Mouse (Mus musculus) lung, postnatal 0 days (tissue): ENCODE measurements around the gene Kansl1. TPM values are rescaled to one million over a fixed set of nuclear protein-coding genes. Genes with fewer than 3 reads are reported as not detected.

Source experiments
- ATAC-seq: fragments of 200-750 bp; cut with Nextera tagmentation; 2 replicates; pipeline ENCODE4 v1.8.0; 2017; ENCODE audit warnings: moderate library complexity
- DNase-seq: peaks from one replicate; pipeline ENCODE4 v3.0.0-alpha.2; 2016; ENCODE audit warnings: low spot score
- H3K27ac ChIP-seq: fragments of 300-500 bp; sonication (generic); 2 replicates; pipeline ENCODE4 v1.5.1; 2014; ENCODE audit warnings: antibody characterized with exemption, mild to moderate bottlenecking, low read length, mixed read lengths
- H3K27me3 ChIP-seq: fragments of 300-500 bp; sonication (generic); replicated peaks from 2 replicates; pipeline ENCODE4 v1.6.1; 2014; ENCODE audit warnings: low read length, mixed read lengths; ENCODE audit not compliant: insufficient read depth
- H3K36me3 ChIP-seq: fragments of 300-500 bp; sonication (generic); 2 replicates; pipeline ENCODE4 v1.6.1; 2014; ENCODE audit warnings: low read length, mixed read lengths; ENCODE audit not compliant: insufficient read depth
- H3K4me1 ChIP-seq: fragments of 300-500 bp; sonication (generic); 2 replicates; pipeline ENCODE4 v1.6.1; 2014; ENCODE audit warnings: antibody characterized with exemption, low read depth, low read length, mixed read lengths; ENCODE audit not compliant: insufficient read depth
- H3K4me2 ChIP-seq: fragments of 300-500 bp; sonication (generic); replicated peaks from 2 replicates; pipeline ENCODE4 v1.6.1; 2014; ENCODE audit warnings: low read depth, mild to moderate bottlenecking, low read length, moderate library complexity, mixed read lengths
- H3K4me3 ChIP-seq: fragments of 300-500 bp; sonication (generic); 2 replicates; pipeline ENCODE4 v1.5.1; 2014; ENCODE audit warnings: low read depth, low read length
- H3K9ac ChIP-seq: fragments of 300-500 bp; sonication (generic); replicated peaks from 2 replicates; pipeline ENCODE4 v1.6.1; 2014; ENCODE audit warnings: low read depth, mild to moderate bottlenecking
- H3K9me3 ChIP-seq: fragments of 300-500 bp; sonication (generic); 2 replicates; pipeline ENCODE4 v1.6.1; 2016; ENCODE audit warnings: low read length, mixed read lengths
- CTCF ChIP-seq: IDR thresholded peaks from 2 replicates; pipeline ENCODE4 v1.5.1; 2016; ENCODE audit warnings: antibody characterized with exemption, mild to moderate bottlenecking
- EP300 ChIP-seq: IDR thresholded peaks from 2 replicates; pipeline ENCODE4 v1.6.1; 2016; ENCODE audit warnings: antibody characterized with exemption, mild to moderate bottlenecking, control low read depth
- WGBS: fragments of 180-500 bp; shearing (Covaris S2); extraction: QIAGEN DNeasy Blood & Tissue Kit; methylation state at CpG from one replicate; pipeline ENCODE4 v1.1.7; 2014; 5-methylcytosine and 5-hydroxymethylcytosine counted together
- polyA plus RNA-seq: library from polyadenylated mRNA; unstranded; fragments of >200 nt; fragmentation: Nextera tagmentation; extraction: Ambion mirVana; gene quantifications from 2 replicates; pipeline ENCODE4 v1.2.1, GENCODE M21; 2015

Kansl1 gene
- 11.0 and 12.8 TPM in 2 replicates for polyA plus RNA-seq

DNA sequence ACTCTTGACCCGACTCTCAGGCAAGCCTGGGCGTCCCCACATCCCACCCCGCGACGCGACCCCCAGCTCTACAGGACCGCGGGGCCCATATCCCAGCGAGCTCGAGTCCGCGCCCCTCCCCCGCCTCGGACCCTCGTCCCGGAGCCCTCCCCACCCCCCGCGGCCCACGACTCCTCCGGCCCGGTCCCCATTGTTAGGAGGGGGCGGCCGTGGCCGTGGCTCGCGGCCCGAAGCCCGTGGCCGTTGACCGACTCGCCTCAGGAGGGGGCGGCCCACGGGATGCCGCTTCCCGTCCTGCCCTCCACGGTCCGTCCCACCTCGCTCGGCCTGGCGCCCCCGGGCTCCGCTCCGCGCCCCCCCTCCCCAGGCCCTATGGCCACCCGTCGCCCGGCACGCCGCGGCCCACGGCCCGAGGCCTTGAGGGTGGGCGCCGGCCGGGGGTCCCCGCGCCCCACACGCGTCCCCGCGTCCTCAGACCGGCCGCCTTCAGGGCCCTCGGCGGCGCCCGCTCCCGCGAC is at the start of gene Kansl1:
Kansl1 (minus strand) TSS at position 111 of the 518 bp plus-strand sequence.
- Histone ChIP-seq H3K36me3 (no peaks in the 10 kb centered on the region), H3K27ac (peak within 1 kb of the TSS; percentile 47), H3K4me3 (peak within 1 kb of the TSS; percentile 98), H3K27me3 (no peaks in the 10 kb centered on the region), H3K4me1 (no peaks in the 10 kb centered on the region), H3K4me2 (peak within 1 kb of the TSS; percentile 92), H3K9me3 (no peaks in the 10 kb centered on the region), H3K9ac (peak within 1 kb of the TSS; percentile 94)
- ATAC-seq: peak; percentile 85
- no peak for TF ChIP-seq CTCF
- no peak for TF ChIP-seq EP300
- DNase-seq: peak; percentile 45
- 5% methylated on average over 42 of the region's 69 CpGs for WGBS

- WGBS: 85% methylated on average over 4 of the region's 4 CpGs
- H3K27ac ChIP-seq: no peak overlapping the region
- no peaks in the 10 kb centered on the region for H3K9me3 ChIP-seq
- H3K27me3 ChIP-seq: no peaks in the 10 kb centered on the region
- peaks cover 44% of the 10 kb centered on the region for H3K36me3 ChIP-seq
- no peak overlapping the region for H3K9ac ChIP-seq
- ATAC-seq (no peak), DNase-seq (no peak)
- H3K4me3 ChIP-seq: no peak overlapping the region
- H3K4me2 ChIP-seq: no peak overlapping the region
- no peaks in the 10 kb centered on the region for H3K4me1 ChIP-seq
- TF ChIP-seq EP300 (no peak), CTCF (no peak)
Observed at GRCm38 (mm10) chr11:104512436-104512835, 43.8 kb upstream of the Kansl1 start.

DNA sequence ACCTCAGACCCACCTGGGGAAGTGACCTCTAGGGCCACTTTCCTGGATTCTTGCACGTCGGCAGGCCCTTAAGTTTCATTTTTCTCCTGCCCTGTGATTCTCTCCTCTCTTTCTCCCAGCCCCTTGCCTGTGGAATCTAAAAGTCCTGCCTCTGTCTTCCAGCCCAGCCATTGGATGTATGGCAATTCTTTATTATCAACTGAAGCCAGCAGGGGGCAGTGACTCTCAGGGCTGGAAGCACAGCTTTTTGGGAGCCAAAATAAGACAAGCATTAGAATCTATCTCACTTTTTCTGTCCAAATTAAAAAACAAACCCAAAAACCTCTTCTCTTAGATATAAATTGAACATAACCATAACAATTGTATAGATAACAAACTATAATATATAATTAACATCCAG is 41.9 kb upstream of the Kansl1 start:
- Histone ChIP-seq H3K9me3 (no peaks in the 10 kb centered on the region), H3K9ac (no peak overlapping the region), H3K4me2 (no peak overlapping the region), H3K4me1 (no peaks in the 10 kb centered on the region), H3K27ac (no peak overlapping the region), H3K4me3 (no peak overlapping the region), H3K36me3 (peaks cover 42% of the 10 kb centered on the region), H3K27me3 (no peaks in the 10 kb centered on the region)
- peak; percentile 73 for TF ChIP-seq CTCF
- TF ChIP-seq EP300: no peak
- ATAC-seq: no peak
- WGBS: 83% methylated on average over 2 of the region's 2 CpGs
- DNase-seq: peak; percentile 57

DNA sequence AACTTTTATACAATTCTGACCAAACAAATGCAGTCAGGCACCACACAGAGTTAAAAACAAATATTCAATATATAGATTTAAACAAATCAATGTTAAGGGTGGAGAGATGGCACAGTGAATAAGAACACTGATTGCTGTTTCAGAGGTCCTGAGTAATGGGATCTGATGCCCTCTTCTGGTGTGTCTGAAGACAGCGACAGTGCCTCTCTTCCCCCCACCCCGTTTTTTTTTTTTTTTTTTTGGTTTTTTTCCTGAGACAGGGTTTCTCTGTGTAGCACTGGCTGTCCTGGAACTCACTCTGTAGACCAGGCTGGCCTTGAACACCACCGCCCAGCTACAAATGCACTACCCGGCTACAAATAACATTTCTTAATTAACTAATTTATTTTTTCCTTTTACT is 39.8 kb upstream of the Kansl1 start:
- DNase-seq: no peak
- Histone ChIP-seq H3K4me1 (no peaks in the 10 kb centered on the region), H3K36me3 (peaks cover 43% of the 10 kb centered on the region), H3K4me3 (no peak overlapping the region), H3K27me3 (no peaks in the 10 kb centered on the region), H3K9me3 (no peaks in the 10 kb centered on the region), H3K4me2 (no peak overlapping the region), H3K9ac (no peak overlapping the region), H3K27ac (no peak overlapping the region)
- ATAC-seq: no peak
- TF ChIP-seq CTCF: no peak
- TF ChIP-seq EP300: no peak
- 80% methylated on average over 4 of the region's 4 CpGs for WGBS

GRCm38 (mm10) chr11:104488292-104488691 is 19.6 kb upstream of the Kansl1 start:
- ATAC-seq: no peak
- Histone ChIP-seq H3K9me3 (no peaks in the 10 kb centered on the region), H3K4me1 (no peaks in the 10 kb centered on the region), H3K27ac (no peak overlapping the region), H3K4me2 (no peak overlapping the region), H3K4me3 (no peak overlapping the region), H3K27me3 (no peaks in the 10 kb centered on the region), H3K36me3 (no peaks in the 10 kb centered on the region), H3K9ac (no peak overlapping the region)
- WGBS: 80% methylated on average over 3 of the region's 3 CpGs
- no peak for DNase-seq
- TF ChIP-seq CTCF (no peak), EP300 (no peak)

GRCm38 (mm10) chr11:104481971-104482370 is 13.3 kb upstream of the Kansl1 start:
- no peaks in the 10 kb centered on the region for H3K9me3 ChIP-seq
- no peak for DNase-seq
- no peak overlapping the region for H3K9ac ChIP-seq
- H3K4me1 ChIP-seq: no peaks in the 10 kb centered on the region
- H3K36me3 ChIP-seq: no peaks in the 10 kb centered on the region
- no peak overlapping the region for H3K4me3 ChIP-seq
- TF ChIP-seq EP300: no peak
- no peak for TF ChIP-seq CTCF
- WGBS: 88% methylated on average over 8 of the region's 8 CpGs
- H3K4me2 ChIP-seq: no peak overlapping the region
- ATAC-seq: no peak
- H3K27ac ChIP-seq: no peak overlapping the region
- H3K27me3 ChIP-seq: no peaks in the 10 kb centered on the region

DNA sequence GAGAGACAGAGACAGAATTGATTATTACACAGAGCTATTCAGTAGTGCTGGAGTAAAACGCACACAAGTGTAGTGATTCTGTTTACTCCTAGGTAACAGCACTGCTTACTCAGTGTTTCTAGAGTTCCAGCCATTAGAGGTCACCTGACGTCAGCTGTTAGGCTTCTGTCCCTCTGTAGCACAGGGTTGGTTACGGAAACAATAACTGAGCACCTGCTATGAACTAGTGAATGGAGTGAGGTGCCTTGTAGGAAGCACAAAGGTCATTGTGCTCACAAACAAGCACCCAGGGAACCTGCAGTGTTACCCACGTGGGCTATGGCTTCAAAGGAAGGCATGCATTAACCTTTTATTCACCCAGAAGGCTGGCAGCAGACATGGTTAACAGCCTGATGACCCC is 10.8 kb upstream of the Kansl1 start:
- Histone ChIP-seq H3K27ac (no peak overlapping the region), H3K4me1 (no peaks in the 10 kb centered on the region), H3K9ac (no peak overlapping the region), H3K27me3 (no peaks in the 10 kb centered on the region), H3K36me3 (no peaks in the 10 kb centered on the region), H3K9me3 (no peaks in the 10 kb centered on the region), H3K4me3 (no peak overlapping the region), H3K4me2 (no peak overlapping the region)
- 55% methylated on average over 4 of the region's 4 CpGs for WGBS
- TF ChIP-seq EP300: no peak
- no peak for TF ChIP-seq CTCF
- ATAC-seq (no peak), DNase-seq (no peak)
